Mouse (Mus musculus): ENCODE results near the gene Gca.
A peak's percentile ranks its signal among the peaks of the same experiment; 100 is the strongest.

DNA sequence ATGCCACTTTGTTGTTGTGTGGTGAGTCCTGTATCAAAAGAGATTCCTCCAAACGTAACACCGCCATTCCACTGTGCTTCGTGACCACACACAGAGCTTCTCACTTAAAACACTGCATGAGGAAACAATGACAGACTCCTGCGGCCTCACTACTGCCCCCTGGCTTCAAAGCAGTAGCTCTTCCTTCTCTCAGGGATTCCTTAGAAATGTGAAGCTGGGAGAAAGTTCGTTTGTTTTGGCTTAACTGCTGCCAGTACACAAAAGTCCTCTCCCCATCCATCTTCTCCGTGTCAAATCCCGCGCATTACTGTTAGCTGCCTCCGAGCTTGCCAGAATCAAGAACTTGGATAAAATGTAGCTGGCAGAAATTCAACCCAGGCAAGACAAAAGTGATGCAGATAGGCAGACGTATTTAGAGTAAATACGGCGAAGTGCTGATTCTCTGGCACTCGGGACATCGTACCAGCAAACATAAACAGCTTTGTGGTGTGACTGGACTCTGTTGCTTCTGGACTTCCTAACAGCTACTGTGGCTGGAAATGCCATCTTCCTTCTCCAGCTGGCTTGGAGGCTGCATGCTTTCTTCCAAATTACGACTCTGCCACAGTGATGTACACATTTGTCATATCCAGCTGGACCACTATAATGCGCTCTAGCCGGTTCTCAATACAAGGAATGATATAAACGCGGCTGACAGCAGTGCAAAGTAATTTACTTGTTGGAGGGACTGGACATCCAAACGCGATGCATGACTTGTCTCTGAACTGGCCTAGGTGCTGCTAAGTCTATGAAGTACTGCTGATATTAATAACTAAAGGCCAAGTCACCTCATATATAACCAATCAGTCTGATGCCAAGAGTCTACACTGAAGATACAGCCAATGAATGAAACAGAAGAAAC lies 20.4 kb upstream of the Gca start:
- peak in 1 of 2 experiments; percentile 24; a peak in 1 of 4 replicates for TF ChIP-seq POLR2A (IDR thresholded peaks at IDR 0.05; ENCODE audit: control insufficient read depth in 1 of 2, insufficient read depth in 1 of 2, low read depth in 1 of 2, low read length in 2 of 2, poor library complexity in 1 of 2)
- TF ChIP-seq CTCF (IDR thresholded peaks at IDR 0.05 in 2 of 3, conservative IDR thresholded peaks at IDR 0.05 in 1 of 3; ENCODE audit: control insufficient read depth in 1 of 3, insufficient read depth in 1 of 3, low read depth in 2 of 3, low read length in 3 of 3, poor library complexity in 1 of 3, severe bottlenecking in 1 of 3) = peak; percentile 76 to 94 (median 85)
- no peak for TF ChIP-seq EP300 (IDR thresholded peaks at IDR 0.05; ENCODE audit: low read depth in 1 of 2, low read length in 2 of 2)
- TF ChIP-seq E2F4 (IDR thresholded peaks at IDR 0.05; ENCODE audit: borderline replicate concordance, low read depth, low read length) = no peak
- TF ChIP-seq MEF2A (IDR thresholded peaks at IDR 0.05; ENCODE audit: extremely low read depth, insufficient replicate concordance, low read depth, low read length, poor library complexity, severe bottlenecking) = no peak
- no peak for TF ChIP-seq JUND (IDR thresholded peaks at IDR 0.05; ENCODE audit: low read depth, low read length)
- no peak; the same call in 1 of the 2 replicates for TF ChIP-seq MYC (IDR thresholded peaks at IDR 0.05; ENCODE audit: low read depth, low read length)
- no peak for TF ChIP-seq BHLHE40 (IDR thresholded peaks at IDR 0.05; ENCODE audit: borderline replicate concordance, low read depth, low read length)
- peak; percentile 79 for TF ChIP-seq MAX (IDR thresholded peaks at IDR 0.05; ENCODE audit: low read length)
- no peak for TF ChIP-seq RAD21 (IDR thresholded peaks at IDR 0.05; ENCODE audit: low read depth, low read length)
- no peak for TF ChIP-seq POLR2AphosphoS5 (IDR thresholded peaks at IDR 0.05; ENCODE audit: borderline replicate concordance, low read depth, low read length)
- TF ChIP-seq UBTF (IDR thresholded peaks at IDR 0.05; ENCODE audit: borderline replicate concordance, insufficient read depth, low read depth, low read length) = no peak
- TF ChIP-seq MXI1 (IDR thresholded peaks at IDR 0.05; ENCODE audit: low read depth, low read length) = peak; percentile 38; the same call in 1 of the 2 replicates

All from MEL (cell line).